Mouse (Mus musculus) MEL (cell line): ENCODE measurements around the gene Rsf1. TPM values are rescaled to one million over a fixed set of nuclear protein-coding genes. Genes with fewer than 3 reads are reported as not detected.

ENCODE experiments used
- DNase-seq: peaks from one replicate; pipeline ENCODE4 v3.0.0; 2011; ENCODE audit warnings: low read depth, low spot score
- H3K27ac ChIP-seq: 2 replicates; pipeline ENCODE4 v1.5.1; 2012; ENCODE audit warnings: low read depth, mild to moderate bottlenecking, control low read depth, low read length, moderate library complexity; ENCODE audit not compliant: control insufficient read depth
- H3K27me3 ChIP-seq, 2 experiments: fragments of 150-350 bp in 1 of 2; sonication (generic) in 1 of 2; 2 replicates each; pipeline ENCODE4 v1.6.1; 2012; ENCODE audit warnings: low read length in 2 of 2, mild to moderate bottlenecking in 2 of 2, improper control_type of control experiment in 1 of 2, moderate library complexity in 1 of 2; ENCODE audit not compliant: insufficient read depth in 2 of 2, control insufficient read depth in 1 of 2
- H3K36me3 ChIP-seq, 2 experiments: 2 replicates each; pipeline ENCODE4 v1.6.1; 2012 to 2014; ENCODE audit warnings: low read length in 2 of 2, improper control_type of control experiment in 1 of 2, inconsistent platforms in 1 of 2, mild to moderate bottlenecking in 1 of 2; ENCODE audit not compliant: insufficient read depth in 2 of 2, control insufficient read depth in 1 of 2
- H3K4me1 ChIP-seq, 2 experiments: fragments of 150-350 bp in 1 of 2; sonication (generic) in 1 of 2; 2 replicates each; pipeline ENCODE4 v1.6.1; 2012; ENCODE audit warnings: low read length in 2 of 2, improper control_type of control experiment in 1 of 2, mild to moderate bottlenecking in 1 of 2; ENCODE audit not compliant: insufficient read depth in 2 of 2, control insufficient read depth in 1 of 2
- H3K4me3 ChIP-seq, 2 experiments: fragments of 150-350 bp in 1 of 2; sonication (generic) in 1 of 2; 2 replicates each; pipeline ENCODE4 v1.5.1; 2012; ENCODE audit warnings: low read depth in 2 of 2, low read length in 2 of 2, mild to moderate bottlenecking in 2 of 2, moderate library complexity in 2 of 2, control low read depth in 1 of 2, improper control_type of control experiment in 1 of 2; ENCODE audit not compliant: control insufficient read depth in 1 of 2, insufficient read depth in 1 of 2
- H3K79me2 ChIP-seq: 2 replicates; pipeline ENCODE4 v1.6.1; 2012; ENCODE audit warnings: mild to moderate bottlenecking, low read length, moderate library complexity; ENCODE audit not compliant: control insufficient read depth, poor library complexity, insufficient read depth
- H3K9ac ChIP-seq: 2 replicates; pipeline ENCODE4 v1.6.1; 2012; ENCODE audit warnings: low read depth, mild to moderate bottlenecking, control low read depth, low read length, moderate library complexity; ENCODE audit not compliant: control insufficient read depth, poor library complexity, severe bottlenecking
- H3K9me3 ChIP-seq: fragments of 150-350 bp; sonication (generic); replicated peaks from 2 replicates; pipeline ENCODE4 v1.6.1; 2012; ENCODE audit warnings: mild to moderate bottlenecking, low read length, improper control_type of control experiment, moderate library complexity; ENCODE audit not compliant: insufficient read depth
- BHLHE40 ChIP-seq: IDR thresholded peaks from 2 replicates; pipeline ENCODE4 v1.6.1; 2012; ENCODE audit warnings: low read depth, mild to moderate bottlenecking, inconsistent platforms, low read length, improper control_type of control experiment, borderline replicate concordance
- CHD2 ChIP-seq: IDR thresholded peaks from 2 replicates; pipeline ENCODE4 v1.6.1; 2011; ENCODE audit warnings: low read length, improper control_type of control experiment
- CTCF ChIP-seq, 3 experiments: IDR thresholded peaks in 2 of 3; conservative IDR thresholded peaks in 1 of 3; 2 replicates each; pipeline ENCODE4 v1.5.1; 2011 to 2012; ENCODE audit warnings: low read length in 3 of 3, low read depth in 2 of 3, mild to moderate bottlenecking in 2 of 3, improper control_type of control experiment in 1 of 3, inconsistent platforms in 1 of 3, mixed read lengths in 1 of 3, moderate library complexity in 1 of 3; ENCODE audit not compliant: control insufficient read depth in 1 of 3, insufficient read depth in 1 of 3, poor library complexity in 1 of 3, severe bottlenecking in 1 of 3
- ELF1 ChIP-seq: IDR thresholded peaks from 2 replicates; pipeline ENCODE4 v1.6.1; 2014; ENCODE audit warnings: low read depth, mild to moderate bottlenecking, inconsistent platforms, low read length, improper control_type of control experiment, moderate library complexity
- EP300 ChIP-seq, 2 experiments: IDR thresholded peaks; 2 replicates each; pipeline ENCODE4 v1.6.1; 2011; ENCODE audit warnings: improper control_type of control experiment in 2 of 2, low read length in 2 of 2, low read depth in 1 of 2, mild to moderate bottlenecking in 1 of 2
- ETS1 ChIP-seq: IDR thresholded peaks from 2 replicates; pipeline ENCODE4 v1.6.1; 2012; ENCODE audit warnings: low read depth, mild to moderate bottlenecking, inconsistent platforms, low read length, improper control_type of control experiment, moderate library complexity
- GATA1 ChIP-seq: IDR thresholded peaks from 2 replicates; pipeline ENCODE4 v1.6.1; 2011; ENCODE audit warnings: low read depth, low read length, improper control_type of control experiment
- HCFC1 ChIP-seq: IDR thresholded peaks from 2 replicates; pipeline ENCODE4 v1.6.1; 2012; ENCODE audit warnings: low read depth, mild to moderate bottlenecking, inconsistent platforms, low read length, improper control_type of control experiment, moderate library complexity
- MAX ChIP-seq: IDR thresholded peaks from 2 replicates; pipeline ENCODE4 v1.6.1; 2011; ENCODE audit warnings: low read length, improper control_type of control experiment
- MAZ ChIP-seq: IDR thresholded peaks from 2 replicates; pipeline ENCODE4 v1.6.1; 2012; ENCODE audit warnings: low read depth, mild to moderate bottlenecking, inconsistent platforms, low read length, improper control_type of control experiment
- MXI1 ChIP-seq: IDR thresholded peaks from 2 replicates; pipeline ENCODE4 v1.6.1; 2011; ENCODE audit warnings: mild to moderate bottlenecking, low read depth, low read length, improper control_type of control experiment
- MYB ChIP-seq: IDR thresholded peaks from 2 replicates; pipeline ENCODE4 v1.6.1; 2011; ENCODE audit warnings: mild to moderate bottlenecking, low read depth, low read length, improper control_type of control experiment
- MYC ChIP-seq: IDR thresholded peaks from 2 replicates; pipeline ENCODE4 v1.6.1; 2011; ENCODE audit warnings: low read depth, mild to moderate bottlenecking, low read length, improper control_type of control experiment, moderate library complexity
- NELFE ChIP-seq: IDR thresholded peaks from 2 replicates; pipeline ENCODE4 v1.6.1; 2011; ENCODE audit warnings: low read depth, low read length, improper control_type of control experiment
- NRF1 ChIP-seq: IDR thresholded peaks from 2 replicates; pipeline ENCODE4 v1.6.1; 2014; ENCODE audit warnings: low read depth, mild to moderate bottlenecking, inconsistent platforms, low read length, improper control_type of control experiment, moderate library complexity; ENCODE audit not compliant: poor library complexity, insufficient read depth, severe bottlenecking
- RCOR1 ChIP-seq: IDR thresholded peaks from 2 replicates; pipeline ENCODE4 v1.6.1; 2012; ENCODE audit warnings: low read depth, mild to moderate bottlenecking, inconsistent platforms, low read length, improper control_type of control experiment
- SIN3A ChIP-seq: IDR thresholded peaks from 2 replicates; pipeline ENCODE4 v1.6.1; 2012; ENCODE audit warnings: low read length, improper control_type of control experiment, inconsistent platforms
- SMC3 ChIP-seq: IDR thresholded peaks from 2 replicates; pipeline ENCODE4 v1.6.1; 2011; ENCODE audit warnings: low read depth, low read length, improper control_type of control experiment
- TAL1 ChIP-seq: IDR thresholded peaks from 2 replicates; pipeline ENCODE4 v1.6.1; 2012; ENCODE audit warnings: mild to moderate bottlenecking, inconsistent platforms, low read length, moderate library complexity, mixed read lengths
- TCF12 ChIP-seq: IDR thresholded peaks from 2 replicates; pipeline ENCODE4 v1.6.1; 2014; ENCODE audit warnings: low read depth, mild to moderate bottlenecking, inconsistent platforms, low read length, improper control_type of control experiment, moderate library complexity
- UBTF ChIP-seq: IDR thresholded peaks from 2 replicates; pipeline ENCODE4 v1.6.1; 2012; ENCODE audit warnings: low read depth, mild to moderate bottlenecking, inconsistent platforms, low read length, improper control_type of control experiment, moderate library complexity, borderline replicate concordance; ENCODE audit not compliant: insufficient read depth
- ZNF384 ChIP-seq: IDR thresholded peaks from 2 replicates; pipeline ENCODE4 v1.6.1; 2012; ENCODE audit warnings: low read depth, mild to moderate bottlenecking, inconsistent platforms, low read length, improper control_type of control experiment
- polyA plus RNA-seq, 2 experiments: library from polyadenylated mRNA; stranded (reverse) in 1 of 2; unstranded in 1 of 2; fragments of >175 nt in 1 of 2; fragments of >200 nt in 1 of 2; gene quantifications; 2 replicates each; pipeline versions ENCODE4 v1.2.1 to v1.2.4; 2012; ENCODE audit warnings: low replicate concordance in 2 of 2, low read depth in 1 of 2; ENCODE audit not compliant: insufficient read length in 2 of 2, insufficient read depth in 1 of 2, missing spikeins in 1 of 2
- total RNA-seq: library from RNA; depleted of rRNA; stranded (reverse); fragments of 300-350 nt; gene quantifications from 2 replicates; pipeline ENCODE4 v1.2.3, GENCODE M21; 2012

Gene Rsf1
- total and polyA plus RNA-seq, 3 experiments, result 12.7 to 17.4 TPM; not detected in 1

DNA sequence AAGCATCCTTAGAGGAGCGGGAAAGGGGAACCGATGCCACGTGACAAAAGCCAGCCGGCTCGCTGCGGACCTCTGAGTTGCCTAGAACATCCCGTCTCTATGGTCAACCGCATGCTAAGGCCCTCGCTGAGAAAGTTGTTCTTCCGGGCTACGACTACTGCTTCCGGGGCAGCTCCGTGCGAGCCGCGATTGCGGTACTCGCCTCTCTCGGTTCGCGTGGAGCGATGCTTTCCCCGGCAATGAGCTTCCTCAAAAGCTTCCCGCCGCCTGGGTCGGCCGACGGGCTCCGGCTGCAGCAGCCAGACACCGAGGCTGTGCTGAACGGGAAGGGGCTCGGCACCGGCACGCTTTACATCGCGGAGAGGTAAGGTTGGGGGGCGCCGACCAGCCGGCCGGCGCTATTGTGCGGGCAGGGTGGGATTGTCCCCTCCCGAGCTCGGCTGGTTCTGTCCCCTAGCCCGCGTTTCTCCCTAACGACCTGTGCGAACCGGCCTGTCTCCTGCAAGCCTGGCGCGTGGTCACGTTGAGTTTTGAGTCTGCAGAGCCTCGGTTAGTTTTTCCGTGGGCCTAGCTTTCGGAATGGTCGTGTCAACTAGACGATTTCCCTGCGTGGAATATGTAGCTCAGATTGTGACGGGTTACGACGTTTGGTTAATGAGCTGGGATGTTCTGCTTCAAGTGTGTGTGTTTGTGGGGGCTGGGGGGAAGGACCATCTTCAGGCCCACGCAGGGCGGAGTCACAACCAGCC, 117.0 kb downstream of the Rsf1 start, which contains the start of gene Clns1a (continued):
- peak; percentile 29 for TF ChIP-seq CHD2
- TF ChIP-seq ZNF384, result no peak
- no peak for TF ChIP-seq RCOR1

DNA sequence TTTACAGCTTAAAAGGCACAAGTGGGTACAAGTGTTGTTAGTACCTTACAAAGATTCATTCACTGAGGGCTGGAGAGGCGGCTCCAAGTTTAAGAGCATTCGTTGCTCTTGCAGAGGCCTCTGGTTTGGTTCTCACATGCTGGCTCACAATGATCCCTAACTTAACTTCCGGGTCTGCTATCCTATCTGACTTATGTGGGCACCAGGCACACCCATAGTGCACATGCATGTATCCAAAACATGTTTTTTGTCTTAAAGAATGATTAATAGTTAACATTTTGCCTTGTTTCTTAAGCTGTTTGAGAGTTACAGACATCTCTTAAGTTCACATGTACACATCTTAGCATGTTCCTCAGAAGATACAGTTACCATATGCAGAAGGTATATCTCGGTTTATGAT, 120.5 kb downstream of the Rsf1 start:
- Histone ChIP-seq H3K27me3 (no peaks in the 10 kb centered on the region), H3K27ac (peak overlapping the region; percentile 52), H3K36me3 (peaks cover 0 to 28% of the 10 kb centered on the region in 2 experiments; a peak in 3 of 4 replicates), H3K79me2 (peaks cover 70% of the 10 kb centered on the region), H3K4me3 (no peak overlapping the region), H3K9me3 (no peaks in the 10 kb centered on the region), H3K9ac (no peak overlapping the region), H3K4me1 (peaks cover 13 to 22% of the 10 kb centered on the region in 2 experiments)
- TF ChIP-seq UBTF (no peak), TAL1 (no peak), MYC (0 out of 2 replicates have a peak, but pooled peaks have one; percentile 29), ETS1 (0 out of 2 replicates have a peak, but pooled peaks have one; percentile 20), ELF1 (peak; percentile 71; the same call in 1 of the 2 replicates), MAX (0 out of 2 replicates have a peak, but pooled peaks have one; percentile 35), MXI1 (peak; percentile 39; the same call in 1 of the 2 replicates), EP300 (IDR thresholded peaks at IDR 0.05; ENCODE audit: low read depth in 1 of 2, low read length in 2 of 2) (no peak; a peak in 1 of 4 replicates), BHLHE40 (peak; percentile 65), SIN3A (peak; percentile 55)
- peak; percentile 47 for DNase-seq

DNA sequence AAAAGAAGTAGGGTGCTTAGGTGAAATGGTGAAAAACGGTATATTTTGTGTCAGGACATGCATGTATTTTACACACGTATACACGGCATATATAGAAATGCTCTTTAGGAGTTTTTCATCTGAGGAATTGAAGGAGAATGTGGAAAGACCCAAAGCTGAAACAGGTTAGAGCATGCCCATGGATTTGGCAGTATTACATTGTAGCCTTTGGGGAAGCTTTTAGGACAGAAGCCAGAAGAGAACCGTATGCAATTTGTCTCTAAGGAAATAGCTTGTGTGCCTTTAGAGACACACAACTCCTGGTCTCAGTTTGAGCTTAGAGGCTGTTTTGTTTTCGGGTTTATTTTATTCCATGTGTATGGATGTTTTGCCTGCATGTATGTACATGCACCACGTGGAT, 121.4 kb downstream of the Rsf1 start:
- DNase-seq, result no peak
- Histone ChIP-seq H3K4me3 (no peak overlapping the region), H3K36me3 (peaks cover 0 to 18% of the 10 kb centered on the region in 2 experiments), H3K9ac (no peak overlapping the region), H3K27ac (no peak overlapping the region), H3K9me3 (no peaks in the 10 kb centered on the region), H3K79me2 (peaks cover 72% of the 10 kb centered on the region), H3K4me1 (peaks cover 4 to 15% of the 10 kb centered on the region in 2 experiments), H3K27me3 (no peaks in the 10 kb centered on the region)
- no peak for TF ChIP-seq HCFC1
- no peak for TF ChIP-seq SMC3
- no peak for TF ChIP-seq ELF1
- no peak for TF ChIP-seq NELFE
- no peak for TF ChIP-seq CHD2
- no peak for TF ChIP-seq TCF12
- no peak for TF ChIP-seq BHLHE40
- no peak for TF ChIP-seq MXI1
- no peak for TF ChIP-seq MYB
- no peak for TF ChIP-seq UBTF
- no peak for TF ChIP-seq NRF1
- no peak for TF ChIP-seq EP300 (IDR thresholded peaks at IDR 0.05; ENCODE audit: low read depth in 1 of 2, low read length in 2 of 2)
- no peak for TF ChIP-seq CTCF (IDR thresholded peaks at IDR 0.05 in 2 of 3, conservative IDR thresholded peaks at IDR 0.05 in 1 of 3; ENCODE audit: control insufficient read depth in 1 of 3, insufficient read depth in 1 of 3, low read depth in 2 of 3, low read length in 3 of 3, poor library complexity in 1 of 3, severe bottlenecking in 1 of 3)
- no peak for TF ChIP-seq MAZ
- no peak for TF ChIP-seq MAX
- TF ChIP-seq GATA1, result no peak
- TF ChIP-seq TAL1, result no peak
